Mouse (Mus musculus): ENCODE results near the gene Nup107. TPM values are rescaled to one million over a fixed set of nuclear protein-coding genes. Genes with fewer than 3 reads are reported as not detected.

The Nup107 gene
- total RNA-seq, 1 experiment from 2014 or later: 45.9 TPM

GRCm38 (mm10) chr10:117780306-117780911 lies 12.1 kb downstream of the Nup107 start:
- no peak for ATAC-seq (ENCODE audit: extremely low read depth, insufficient number of reproducible peaks, low FRiP score, poor library complexity, severe bottlenecking)

GRCm38 (mm10) chr10:117779581-117780305 lies 12.8 kb downstream of the Nup107 start:
- no peak for ATAC-seq (ENCODE audit: extremely low read depth, insufficient number of reproducible peaks, low FRiP score, poor library complexity, severe bottlenecking)

- ATAC-seq (ENCODE audit: extremely low read depth, insufficient number of reproducible peaks, low FRiP score, poor library complexity, severe bottlenecking): no peak
Measured at GRCm38 (mm10) chr10:117778951-117779350, 13.6 kb downstream of the Nup107 start.

GRCm38 (mm10) chr10:117778328-117778910 lies 14.1 kb downstream of the Nup107 start:
- ATAC-seq (ENCODE audit: extremely low read depth, insufficient number of reproducible peaks, low FRiP score, poor library complexity, severe bottlenecking): no peak

GRCm38 (mm10) chr10:117777501-117778327 lies 14.8 kb downstream of the Nup107 start:
- no peak for ATAC-seq (ENCODE audit: extremely low read depth, insufficient number of reproducible peaks, low FRiP score, poor library complexity, severe bottlenecking)

GRCm38 (mm10) chr10:117777103-117777470 lies 15.4 kb downstream of the Nup107 start:
- ATAC-seq (ENCODE audit: extremely low read depth, insufficient number of reproducible peaks, low FRiP score, poor library complexity, severe bottlenecking): no peak

- ATAC-seq (ENCODE audit: extremely low read depth, insufficient number of reproducible peaks, low FRiP score, poor library complexity, severe bottlenecking): no peak
Measured at GRCm38 (mm10) chr10:117776281-117777102, 16.0 kb downstream of the Nup107 start.

- no peak for ATAC-seq (ENCODE audit: extremely low read depth, insufficient number of reproducible peaks, low FRiP score, poor library complexity, severe bottlenecking)
Measured at GRCm38 (mm10) chr10:117775401-117776144, 16.9 kb downstream of the Nup107 start.

GRCm38 (mm10) chr10:117774817-117775120 lies 17.7 kb downstream of the Nup107 start:
- ATAC-seq (ENCODE audit: extremely low read depth, insufficient number of reproducible peaks, low FRiP score, poor library complexity, severe bottlenecking): no peak

- no peak for ATAC-seq (ENCODE audit: extremely low read depth, insufficient number of reproducible peaks, low FRiP score, poor library complexity, severe bottlenecking)
Measured at GRCm38 (mm10) chr10:117774011-117774816, 18.3 kb downstream of the Nup107 start.

- no peak for ATAC-seq (ENCODE audit: extremely low read depth, insufficient number of reproducible peaks, low FRiP score, poor library complexity, severe bottlenecking)
Measured at GRCm38 (mm10) chr10:117773106-117773720, 19.3 kb downstream of the Nup107 start.

- ATAC-seq (ENCODE audit: extremely low read depth, insufficient number of reproducible peaks, low FRiP score, poor library complexity, severe bottlenecking): no peak
Measured at GRCm38 (mm10) chr10:117772364-117773105, 20.0 kb downstream of the Nup107 start.

GRCm38 (mm10) chr10:117771131-117771510 lies 21.4 kb downstream of the Nup107 start:
- ATAC-seq (ENCODE audit: extremely low read depth, insufficient number of reproducible peaks, low FRiP score, poor library complexity, severe bottlenecking): no peak

- ATAC-seq (ENCODE audit: extremely low read depth, insufficient number of reproducible peaks, low FRiP score, poor library complexity, severe bottlenecking): no peak
Measured at GRCm38 (mm10) chr10:117770286-117771130, 22.0 kb downstream of the Nup107 start.

GRCm38 (mm10) chr10:117769541-117770285 lies 22.8 kb downstream of the Nup107 start:
- ATAC-seq (ENCODE audit: extremely low read depth, insufficient number of reproducible peaks, low FRiP score, poor library complexity, severe bottlenecking): no peak
